ENCODE assay signal across 28 mouse cellular contexts in the genomic region with DNA sequence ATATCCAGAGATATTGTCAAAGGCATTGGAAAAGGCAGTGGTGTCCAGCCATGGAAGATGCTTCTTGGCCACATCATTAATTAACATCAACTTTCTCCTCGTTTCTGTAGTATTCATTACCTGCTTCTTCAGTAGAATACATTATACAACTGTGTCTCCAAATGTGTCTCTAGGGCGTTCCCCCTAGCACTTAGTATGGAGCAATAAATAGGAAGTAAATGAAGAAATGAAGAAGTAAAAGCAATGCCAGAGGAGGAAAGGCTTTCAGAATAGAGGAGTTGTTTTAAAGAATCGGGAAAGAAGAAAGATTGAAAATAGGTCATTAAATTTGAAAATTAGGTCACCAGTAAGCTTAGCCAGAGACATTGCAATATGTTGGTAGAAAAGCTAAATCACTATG.
"Had no signal": no experiment of that assay in that cellular context is flagged by ENCODE, and none has a peak within 500 bp of the region (broad histone marks: within the 10 kb centered on the region; RNA-seq: fewer than 3 reads in every experiment).

No protein-coding gene starts in this region.

- H3K27ac ChIP-seq: embryonic facial prominence, embryonic 10.5 days; embryonic facial prominence, embryonic 12.5 days; embryonic facial prominence, embryonic 13.5 days; embryonic facial prominence, embryonic 15.5 days; forebrain, embryonic 10.5 days; forebrain, embryonic 12.5 days; forebrain, embryonic 13.5 days; forebrain, embryonic 15.5 days; heart, adult 2 months had no signal

- H3K4me2 ChIP-seq: embryonic facial prominence, embryonic 12.5 days; embryonic facial prominence, embryonic 13.5 days; embryonic facial prominence, embryonic 15.5 days; forebrain, embryonic 12.5 days; forebrain, embryonic 13.5 days; forebrain, embryonic 15.5 days had no signal

- ATAC-seq: forebrain, embryonic 13.5 days; forebrain, embryonic 14.5 days; forebrain, embryonic 15.5 days; forebrain, embryonic 16.5 days; forebrain, postnatal 0 days had no signal

- H3K4me1 ChIP-seq: embryonic facial prominence, embryonic 10.5 days; embryonic facial prominence, embryonic 12.5 days; embryonic facial prominence, embryonic 13.5 days; embryonic facial prominence, embryonic 15.5 days; forebrain, embryonic 10.5 days; forebrain, embryonic 12.5 days; forebrain, embryonic 13.5 days; forebrain, embryonic 15.5 days had no signal

- DNase-seq: cerebellum, adult 18-20 months; cerebellum, adult 2 months; cerebellum, adult 8-10 months; cerebellum, adult 9-10 months; cerebellum, adult 9-11 months; cerebellum, postnatal 10 days; cerebellum, postnatal 14 days; cerebellum, postnatal 25 days; cerebellum, postnatal 36 days; embryo, embryonic 11 days; forebrain, postnatal 0 days; gastrocnemius, postnatal 10 days; gastrocnemius, postnatal 14 days; gastrocnemius, postnatal 25 days; gastrocnemius, postnatal 36 days; heart, adult 18-20 months; heart, adult 2 months had no signal

- H3K9ac ChIP-seq: embryonic facial prominence, embryonic 12.5 days; embryonic facial prominence, embryonic 13.5 days; embryonic facial prominence, embryonic 15.5 days; forebrain, embryonic 12.5 days; forebrain, embryonic 13.5 days; forebrain, embryonic 15.5 days; forebrain, postnatal 0 days had no signal

- H3K4me3 ChIP-seq: embryonic facial prominence, embryonic 10.5 days; embryonic facial prominence, embryonic 12.5 days; embryonic facial prominence, embryonic 13.5 days; embryonic facial prominence, embryonic 15.5 days; erythroblast, embryonic 14.5 days; forebrain, embryonic 10.5 days; forebrain, embryonic 12.5 days; forebrain, embryonic 13.5 days; forebrain, embryonic 15.5 days; heart, adult 2 months had no signal

- H3K36me3 ChIP-seq: embryonic facial prominence, embryonic 10.5 days; embryonic facial prominence, embryonic 12.5 days; embryonic facial prominence, embryonic 13.5 days; embryonic facial prominence, embryonic 15.5 days; forebrain, embryonic 10.5 days; forebrain, embryonic 12.5 days; forebrain, embryonic 15.5 days had no signal

- H3K27me3 ChIP-seq: embryonic facial prominence, embryonic 12.5 days; embryonic facial prominence, embryonic 13.5 days; embryonic facial prominence, embryonic 15.5 days; forebrain, embryonic 12.5 days; forebrain, embryonic 13.5 days; forebrain, embryonic 15.5 days had no signal

- H3K9me3 ChIP-seq: embryonic facial prominence, embryonic 10.5 days; embryonic facial prominence, embryonic 12.5 days; embryonic facial prominence, embryonic 15.5 days; forebrain, embryonic 10.5 days; forebrain, embryonic 12.5 days; forebrain, embryonic 15.5 days had no signal
